Mouse (Mus musculus) testis, adult 2 months (tissue): ENCODE results near the gene Zfp786. TPM values are rescaled to one million over a fixed set of nuclear protein-coding genes. Genes with fewer than 3 reads are reported as not detected.

Experiments
- H3K27ac ChIP-seq: fragments of 200-500 bp; 2 replicates; pipeline ENCODE4 v1.5.1; 2012; ENCODE audit warnings: low read depth, low read length; ENCODE audit not compliant: control insufficient read depth, insufficient read depth
- H3K27me3 ChIP-seq: fragments of 200-500 bp; 2 replicates; pipeline ENCODE4 v1.6.1; 2012; ENCODE audit warnings: mild to moderate bottlenecking, low read length, moderate library complexity; ENCODE audit not compliant: control insufficient read depth, insufficient read depth
- H3K36me3 ChIP-seq: fragments of 200-500 bp; 2 replicates; pipeline ENCODE4 v1.6.1; 2012; ENCODE audit warnings: mild to moderate bottlenecking, low read length; ENCODE audit not compliant: control insufficient read depth, insufficient read depth
- H3K4me1 ChIP-seq: fragments of 200-500 bp; 2 replicates; pipeline ENCODE4 v1.6.1; 2012; ENCODE audit warnings: low read length; ENCODE audit not compliant: control insufficient read depth, insufficient read depth
- H3K4me3 ChIP-seq: fragments of 200-500 bp; 2 replicates; pipeline ENCODE4 v1.5.1; 2012; ENCODE audit warnings: low read depth, mild to moderate bottlenecking, low read length, moderate library complexity, mixed read lengths; ENCODE audit not compliant: control insufficient read depth
- CTCF ChIP-seq: fragments of 200-500 bp; IDR thresholded peaks from 2 replicates; pipeline ENCODE4 v1.5.1; 2012; ENCODE audit warnings: low read depth, mild to moderate bottlenecking, inconsistent platforms, low read length, moderate library complexity; ENCODE audit not compliant: control insufficient read depth, insufficient read depth, insufficient replicate concordance
- POLR2A ChIP-seq: fragments of 200-500 bp; IDR thresholded peaks from 2 replicates; pipeline ENCODE4 v1.6.1; 2012; ENCODE audit warnings: low read depth, mild to moderate bottlenecking, inconsistent platforms, low read length, moderate library complexity; ENCODE audit not compliant: control insufficient read depth
- polyA plus RNA-seq: library from polyadenylated mRNA; depleted of rRNA; stranded (reverse); fragments of >200 nt; gene quantifications from 2 replicates; pipeline ENCODE4 v1.2.3, GENCODE M21; 2012

The Zfp786 gene
- polyA plus RNA-seq, 1 experiment: 1.0 TPM

GRCm38 (mm10) chr6:47835984-47836521, 5.4 kb upstream of the Zfp786 start:
- Histone ChIP-seq H3K4me1 (peaks cover 4% of the 10 kb centered on the region; the same call in 1 of the 2 replicates), H3K4me3 (peak overlapping the region; percentile 90)

GRCm38 (mm10) chr6:47835482-47835983, 4.9 kb upstream of the Zfp786 start, which contains the start of gene Zfp398:
Gene Zfp398, plus strand, starts transcription at chr6:47835661.
- H3K4me1 ChIP-seq: peaks cover 4% of the 10 kb centered on the region; the same call in 1 of the 2 replicates
- peak within 1 kb of the TSS; percentile 90 for H3K4me3 ChIP-seq
- H3K27ac ChIP-seq: peak within 1 kb of the TSS; percentile 84
- no peaks in the 10 kb centered on the region for H3K27me3 ChIP-seq
- TF ChIP-seq POLR2A: peak; percentile 68
- TF ChIP-seq CTCF: peak; percentile 81
- no peaks in the 10 kb centered on the region for H3K36me3 ChIP-seq

More at GRCm38 (mm10) chr6:47835984-47836521, 5.4 kb upstream of the Zfp786 start:
- no peak for TF ChIP-seq CTCF
- no peak for TF ChIP-seq POLR2A
- peak overlapping the region; percentile 84 for H3K27ac ChIP-seq
- no peaks in the 10 kb centered on the region for H3K36me3 ChIP-seq
- no peaks in the 10 kb centered on the region for H3K27me3 ChIP-seq

- TF ChIP-seq CTCF (no peak), POLR2A (no peak)
- Histone ChIP-seq H3K4me3 (no peak overlapping the region), H3K27ac (no peak overlapping the region), H3K4me1 (0 out of 2 replicates have a peak, but pooled peaks cover 2% of the 10 kb centered on the region), H3K27me3 (no peaks in the 10 kb centered on the region), H3K36me3 (no peaks in the 10 kb centered on the region)
These were observed 1.6 kb upstream of the Zfp786 start for GRCm38 (mm10) chr6:47832220-47832619.

GRCm38 (mm10) chr6:47828950-47829349, 1.7 kb downstream of the Zfp786 start:
- H3K4me1 ChIP-seq: 0 out of 2 replicates have a peak, but pooled peaks cover 2% of the 10 kb centered on the region
- no peaks in the 10 kb centered on the region for H3K27me3 ChIP-seq
- H3K4me3 ChIP-seq: no peak overlapping the region
- H3K27ac ChIP-seq: no peak overlapping the region
- TF ChIP-seq POLR2A (no peak), CTCF (no peak)
- H3K36me3 ChIP-seq: no peaks in the 10 kb centered on the region

- Histone ChIP-seq H3K27ac (no peak overlapping the region), H3K27me3 (no peaks in the 10 kb centered on the region), H3K4me1 (0 out of 2 replicates have a peak, but pooled peaks cover 2% of the 10 kb centered on the region), H3K36me3 (no peaks in the 10 kb centered on the region), H3K4me3 (no peak overlapping the region)
- no peak for TF ChIP-seq POLR2A
- TF ChIP-seq CTCF: no peak
These were observed 3.2 kb downstream of the Zfp786 start for GRCm38 (mm10) chr6:47827462-47827861.

GRCm38 (mm10) chr6:47824241-47824640, 6.4 kb downstream of the Zfp786 start:
- Histone ChIP-seq H3K27me3 (no peaks in the 10 kb centered on the region), H3K4me1 (no peaks in the 10 kb centered on the region), H3K27ac (no peak overlapping the region), H3K4me3 (no peak overlapping the region), H3K36me3 (no peaks in the 10 kb centered on the region)
- TF ChIP-seq CTCF (no peak), POLR2A (no peak)

GRCm38 (mm10) chr6:47821776-47822175, 8.9 kb downstream of the Zfp786 start:
- TF ChIP-seq POLR2A (no peak), CTCF (no peak)
- no peaks in the 10 kb centered on the region for H3K36me3 ChIP-seq

More at GRCm38 (mm10) chr6:47821776-47822175, 8.9 kb downstream of the Zfp786 start:
- no peaks in the 10 kb centered on the region for H3K27me3 ChIP-seq
- no peak overlapping the region for H3K27ac ChIP-seq
- no peaks in the 10 kb centered on the region for H3K4me1 ChIP-seq
- no peak overlapping the region for H3K4me3 ChIP-seq
